Mouse (Mus musculus) kidney, postnatal 25 days (tissue): ENCODE results near the gene Vmn1r152.
"Not testable (repeated sequence)": the region's sequence is repeated elsewhere in the genome, so short reads cannot be mapped to it uniquely, and the experiment has no call there.

Source experiments
- DNase-seq, 2 experiments: peaks; one replicate each; pipeline ENCODE4 v3.0.0; 2021; ENCODE audit warnings: mixed read lengths in 2 of 2

Gene Vmn1r152

GRCm38 (mm10) chr7:22522667-22523066 lies at the start of gene Vmn1r152:
Vmn1r152 (plus strand) TSS chr7:22522967.
- DNase-seq: not testable (repeated sequence)

- DNase-seq: not testable (repeated sequence)
Measured at GRCm38 (mm10) chr7:22499578-22499977, 23.2 kb upstream of the Vmn1r152 start, which contains the start of gene Vmn1r151. Vmn1r151 (minus strand) TSS chr7:22499678.

GRCm38 (mm10) chr7:22534787-22535186 lies 12.0 kb downstream of the Vmn1r152 start, which contains the start of gene Gm8677:
Gm8677 (minus strand) TSS chr7:22534887.
- not testable (repeated sequence) for DNase-seq

DNA sequence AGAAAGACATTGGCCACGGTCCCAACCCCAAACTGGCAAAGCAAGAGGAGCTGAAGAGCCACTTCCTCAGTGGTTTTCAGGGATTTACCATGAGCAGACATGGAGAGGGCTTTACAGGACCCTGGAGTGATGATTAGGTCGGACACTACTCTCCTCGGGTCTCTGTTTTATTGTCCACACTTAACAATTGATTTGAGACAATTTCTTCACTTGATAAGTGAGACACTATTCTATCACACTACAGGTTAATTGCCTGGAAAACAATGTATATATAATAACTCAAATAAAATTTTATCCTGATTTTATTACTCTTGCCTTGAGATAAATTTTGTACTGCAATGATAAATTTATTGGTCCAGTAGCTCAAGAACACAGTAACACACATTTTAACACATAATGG lies 42.5 kb downstream of the Vmn1r152 start, which contains the start of gene Gm4201:
TSS of gene Gm4201 (minus strand) at position 101 of the 400 bp plus-strand sequence.
- not testable (repeated sequence) for DNase-seq
